Mouse (Mus musculus) erythroblast, embryonic 14.5 days (primary cell): ENCODE measurements around the gene Cep135.

Experiments used
- GATA1 ChIP-seq: IDR thresholded peaks from 2 replicates; pipeline ENCODE4 v1.6.1; 2012; ENCODE audit warnings: low read length, inconsistent platforms, mixed read lengths
- TAL1 ChIP-seq: IDR thresholded peaks from 3 replicates; pipeline ENCODE4 v1.6.1; 2012; ENCODE audit warnings: low read length, inconsistent platforms, mixed read lengths

- TF ChIP-seq GATA1 (no peak), TAL1 (no peak)
Observed at GRCm38 (mm10) chr5:76670183-76670582, 81.7 kb downstream of the Cep135 start.
